Mouse (Mus musculus): ENCODE data around the gene Gm16223. TPM values are rescaled to one million over a fixed set of nuclear protein-coding genes. Genes with fewer than 3 reads are reported as not detected.

The Gm16223 gene
- not detected in 2 replicates for polyA plus RNA-seq (2014; fragmentation: Nextera tagmentation; extraction: Ambion mirVana)

GRCm38 (mm10) chr5:42067476-42068187, at the start of gene Gm16223:
Gm16223 (plus strand) TSS chr5:42067960.
- Histone ChIP-seq H3K36me3 (ENCODE audit: control insufficient read depth, insufficient read depth, low read length) (no peaks in the 10 kb centered on the region), H3K9ac (ENCODE audit: low read length) (no peak within 1 kb of the TSS), H3K9me3 (ENCODE audit: control insufficient read depth, low read length) (no peaks in the 10 kb centered on the region; the same call in 1 of the 2 replicates), H3K4me3 (ENCODE audit: low read depth, low read length) (no peak within 1 kb of the TSS), H3K4me2 (ENCODE audit: low read depth, low read length, severe bottlenecking) (no peak within 1 kb of the TSS), H3K27ac (ENCODE audit: low read depth, low read length) (no peak within 1 kb of the TSS), H3K4me1 (replicated peaks; ENCODE audit: control insufficient read depth, insufficient read depth, low read length) (no peaks in the 10 kb centered on the region), H3K27me3 (ENCODE audit: control insufficient read depth, insufficient read depth, low read length) (no peaks in the 10 kb centered on the region)
- ATAC-seq (replicated peaks; ENCODE audit: low FRiP score) (peak; percentile 88), DNase-seq (ENCODE audit: low spot score) (no peak)
- 53% methylated on average over 10 of the region's 10 CpGs for WGBS

GRCm38 (mm10) chr5:42022029-42022428, 45.7 kb upstream of the Gm16223 start:
- no peaks in the 10 kb centered on the region for H3K4me1 ChIP-seq (replicated peaks; ENCODE audit: control insufficient read depth, insufficient read depth, low read length)
- no peaks in the 10 kb centered on the region for H3K27me3 ChIP-seq (ENCODE audit: control insufficient read depth, insufficient read depth, low read length)
- ATAC-seq (replicated peaks; ENCODE audit: low FRiP score) (no peak), DNase-seq (ENCODE audit: low spot score) (no peak)
- no peak overlapping the region for H3K9ac ChIP-seq (ENCODE audit: low read length)
- H3K27ac ChIP-seq (ENCODE audit: low read depth, low read length), result no peak overlapping the region
- H3K36me3 ChIP-seq (ENCODE audit: control insufficient read depth, insufficient read depth, low read length), result no peaks in the 10 kb centered on the region
- no peak overlapping the region for H3K4me3 ChIP-seq (ENCODE audit: low read depth, low read length)
- no peak overlapping the region for H3K4me2 ChIP-seq (ENCODE audit: low read depth, low read length, severe bottlenecking)
- WGBS, result 89% methylated on average over 3 of the region's 3 CpGs
- H3K9me3 ChIP-seq (ENCODE audit: control insufficient read depth, low read length), result no peaks in the 10 kb centered on the region

- Histone ChIP-seq H3K9ac (ENCODE audit: low read length) (no peak overlapping the region), H3K36me3 (ENCODE audit: control insufficient read depth, insufficient read depth, low read length) (no peaks in the 10 kb centered on the region), H3K4me2 (ENCODE audit: low read depth, low read length, severe bottlenecking) (no peak overlapping the region), H3K27ac (ENCODE audit: low read depth, low read length) (no peak overlapping the region), H3K9me3 (ENCODE audit: control insufficient read depth, low read length) (no peaks in the 10 kb centered on the region), H3K4me1 (replicated peaks; ENCODE audit: control insufficient read depth, insufficient read depth, low read length) (no peaks in the 10 kb centered on the region), H3K4me3 (ENCODE audit: low read depth, low read length) (no peak overlapping the region), H3K27me3 (ENCODE audit: control insufficient read depth, insufficient read depth, low read length) (no peaks in the 10 kb centered on the region)
- WGBS, result 79% methylated on average over 1 of the region's 1 CpGs
- DNase-seq (ENCODE audit: low spot score), result no peak
- no peak for ATAC-seq (replicated peaks; ENCODE audit: low FRiP score)
Measured at GRCm38 (mm10) chr5:42023521-42023920, 44.2 kb upstream of the Gm16223 start.

GRCm38 (mm10) chr5:42036388-42037082, 31.2 kb upstream of the Gm16223 start:
- Histone ChIP-seq H3K9me3 (ENCODE audit: control insufficient read depth, low read length) (no peaks in the 10 kb centered on the region), H3K4me1 (replicated peaks; ENCODE audit: control insufficient read depth, insufficient read depth, low read length) (no peaks in the 10 kb centered on the region), H3K27ac (ENCODE audit: low read depth, low read length) (no peak overlapping the region), H3K4me3 (ENCODE audit: low read depth, low read length) (no peak overlapping the region), H3K4me2 (ENCODE audit: low read depth, low read length, severe bottlenecking) (no peak overlapping the region), H3K27me3 (ENCODE audit: control insufficient read depth, insufficient read depth, low read length) (no peaks in the 10 kb centered on the region), H3K36me3 (ENCODE audit: control insufficient read depth, insufficient read depth, low read length) (no peaks in the 10 kb centered on the region), H3K9ac (ENCODE audit: low read length) (no peak overlapping the region)
- peak; percentile 47 for DNase-seq (ENCODE audit: low spot score)
- no peak for ATAC-seq (replicated peaks; ENCODE audit: low FRiP score)
- 51% methylated on average over 15 of the region's 15 CpGs for WGBS

- Histone ChIP-seq H3K9me3 (ENCODE audit: control insufficient read depth, low read length) (no peaks in the 10 kb centered on the region), H3K27me3 (ENCODE audit: control insufficient read depth, insufficient read depth, low read length) (no peaks in the 10 kb centered on the region), H3K4me2 (ENCODE audit: low read depth, low read length, severe bottlenecking) (no peak overlapping the region), H3K27ac (ENCODE audit: low read depth, low read length) (no peak overlapping the region), H3K9ac (ENCODE audit: low read length) (no peak overlapping the region), H3K4me3 (ENCODE audit: low read depth, low read length) (no peak overlapping the region), H3K4me1 (replicated peaks; ENCODE audit: control insufficient read depth, insufficient read depth, low read length) (no peaks in the 10 kb centered on the region), H3K36me3 (ENCODE audit: control insufficient read depth, insufficient read depth, low read length) (no peaks in the 10 kb centered on the region)
- no peak for DNase-seq (ENCODE audit: low spot score)
- 90% methylated on average over 4 of the region's 4 CpGs for WGBS
- ATAC-seq (replicated peaks; ENCODE audit: low FRiP score), result no peak
Measured at GRCm38 (mm10) chr5:42054636-42055035, 13.1 kb upstream of the Gm16223 start.

GRCm38 (mm10) chr5:42055151-42055550, 12.6 kb upstream of the Gm16223 start:
- DNase-seq (ENCODE audit: low spot score), result no peak
- no peak for ATAC-seq (replicated peaks; ENCODE audit: low FRiP score)

GRCm38 (mm10) chr5:42065090-42065489, 2.7 kb upstream of the Gm16223 start:
- Histone ChIP-seq H3K4me1 (replicated peaks; ENCODE audit: control insufficient read depth, insufficient read depth, low read length) (no peaks in the 10 kb centered on the region), H3K27me3 (ENCODE audit: control insufficient read depth, insufficient read depth, low read length) (no peaks in the 10 kb centered on the region), H3K27ac (ENCODE audit: low read depth, low read length) (no peak overlapping the region), H3K9ac (ENCODE audit: low read length) (no peak overlapping the region), H3K9me3 (ENCODE audit: control insufficient read depth, low read length) (no peaks in the 10 kb centered on the region; the same call in 1 of the 2 replicates), H3K4me2 (ENCODE audit: low read depth, low read length, severe bottlenecking) (no peak overlapping the region), H3K36me3 (ENCODE audit: control insufficient read depth, insufficient read depth, low read length) (no peaks in the 10 kb centered on the region), H3K4me3 (ENCODE audit: low read depth, low read length) (no peak overlapping the region)
- 72% methylated on average over 2 of the region's 2 CpGs for WGBS
- ATAC-seq (replicated peaks; ENCODE audit: low FRiP score) (no peak), DNase-seq (ENCODE audit: low spot score) (no peak)

More at GRCm38 (mm10) chr5:42055151-42055550, 12.6 kb upstream of the Gm16223 start:
- H3K4me2 ChIP-seq (ENCODE audit: low read depth, low read length, severe bottlenecking), result no peak overlapping the region
- no peaks in the 10 kb centered on the region for H3K4me1 ChIP-seq (replicated peaks; ENCODE audit: control insufficient read depth, insufficient read depth, low read length)
- no peaks in the 10 kb centered on the region for H3K36me3 ChIP-seq (ENCODE audit: control insufficient read depth, insufficient read depth, low read length)
- no peak overlapping the region for H3K27ac ChIP-seq (ENCODE audit: low read depth, low read length)
- H3K4me3 ChIP-seq (ENCODE audit: low read depth, low read length), result no peak overlapping the region
- no peaks in the 10 kb centered on the region for H3K9me3 ChIP-seq (ENCODE audit: control insufficient read depth, low read length)
- H3K27me3 ChIP-seq (ENCODE audit: control insufficient read depth, insufficient read depth, low read length), result no peaks in the 10 kb centered on the region
- WGBS, result 97% methylated on average over 5 of the region's 5 CpGs
- no peak overlapping the region for H3K9ac ChIP-seq (ENCODE audit: low read length)

GRCm38 (mm10) chr5:42067075-42067474, 685 bp upstream of the Gm16223 start:
- WGBS, result 58% methylated on average over 3 of the region's 3 CpGs
- no peak overlapping the region for H3K9ac ChIP-seq (ENCODE audit: low read length)
- ATAC-seq (replicated peaks; ENCODE audit: low FRiP score) (peak; percentile 45), DNase-seq (ENCODE audit: low spot score) (no peak)
- no peak overlapping the region for H3K4me3 ChIP-seq (ENCODE audit: low read depth, low read length)
- no peaks in the 10 kb centered on the region; the same call in 1 of the 2 replicates for H3K9me3 ChIP-seq (ENCODE audit: control insufficient read depth, low read length)
- H3K36me3 ChIP-seq (ENCODE audit: control insufficient read depth, insufficient read depth, low read length), result no peaks in the 10 kb centered on the region
- no peaks in the 10 kb centered on the region for H3K27me3 ChIP-seq (ENCODE audit: control insufficient read depth, insufficient read depth, low read length)
- H3K27ac ChIP-seq (ENCODE audit: low read depth, low read length), result no peak overlapping the region
- H3K4me1 ChIP-seq (replicated peaks; ENCODE audit: control insufficient read depth, insufficient read depth, low read length), result no peaks in the 10 kb centered on the region
- no peak overlapping the region for H3K4me2 ChIP-seq (ENCODE audit: low read depth, low read length, severe bottlenecking)

Data from forebrain, embryonic 11.5 days (tissue).